Mouse (Mus musculus) midbrain, embryonic 12.5 days (tissue): ENCODE data around the gene Sox12. TPM values are rescaled to one million over a fixed set of nuclear protein-coding genes. Genes with fewer than 3 reads are reported as not detected.

ENCODE experiments used
- ATAC-seq: fragments of 200-750 bp; cut with Nextera tagmentation; 2 replicates; pipeline ENCODE4 v1.8.0; 2017; ENCODE audit warnings: low read depth, moderate TSS enrichment, moderate library complexity; ENCODE audit not compliant: low FRiP score
- H3K27ac ChIP-seq: fragments of 300-500 bp; sonication (generic); replicated peaks from 2 replicates; pipeline ENCODE4 v1.5.1; 2016; ENCODE audit warnings: mild to moderate bottlenecking
- H3K27me3 ChIP-seq: fragments of 300-500 bp; sonication (generic); 2 replicates; pipeline ENCODE4 v1.6.1; 2016; ENCODE audit warnings: mild to moderate bottlenecking
- H3K36me3 ChIP-seq: fragments of 300-500 bp; sonication (generic); 2 replicates; pipeline ENCODE4 v1.6.1; 2016
- H3K4me1 ChIP-seq: fragments of 300-500 bp; sonication (generic); 2 replicates; pipeline ENCODE4 v1.6.1; 2016
- H3K4me2 ChIP-seq: fragments of 300-500 bp; sonication (generic); replicated peaks from 2 replicates; pipeline ENCODE4 v1.6.1; 2016; ENCODE audit warnings: mild to moderate bottlenecking, moderate library complexity
- H3K4me3 ChIP-seq: fragments of 300-500 bp; sonication (generic); 2 replicates; pipeline ENCODE4 v1.5.1; 2016; ENCODE audit warnings: mild to moderate bottlenecking
- H3K9ac ChIP-seq: fragments of 300-500 bp; sonication (generic); replicated peaks from 2 replicates; pipeline ENCODE4 v1.6.1; 2016; ENCODE audit warnings: mild to moderate bottlenecking, moderate library complexity
- H3K9me3 ChIP-seq: fragments of 300-500 bp; sonication (generic); 2 replicates; pipeline ENCODE4 v1.6.1; 2016; ENCODE audit warnings: mild to moderate bottlenecking
- WGBS: fragments of 180-500 bp; shearing (Covaris S2); methylation state at CpG from one replicate; pipeline ENCODE4 v1.1.7; 2016; 5-methylcytosine and 5-hydroxymethylcytosine counted together
- polyA plus RNA-seq: library from polyadenylated mRNA; unstranded; fragments of >200 nt; fragmentation: Nextera tagmentation; extraction: Ambion mirVana; gene quantifications from 2 replicates; pipeline ENCODE4 v1.2.1, GENCODE M21; 2016

The Sox12 gene
- polyA plus RNA-seq, 1 experiment from 2014 or later, result 15.6 TPM

DNA sequence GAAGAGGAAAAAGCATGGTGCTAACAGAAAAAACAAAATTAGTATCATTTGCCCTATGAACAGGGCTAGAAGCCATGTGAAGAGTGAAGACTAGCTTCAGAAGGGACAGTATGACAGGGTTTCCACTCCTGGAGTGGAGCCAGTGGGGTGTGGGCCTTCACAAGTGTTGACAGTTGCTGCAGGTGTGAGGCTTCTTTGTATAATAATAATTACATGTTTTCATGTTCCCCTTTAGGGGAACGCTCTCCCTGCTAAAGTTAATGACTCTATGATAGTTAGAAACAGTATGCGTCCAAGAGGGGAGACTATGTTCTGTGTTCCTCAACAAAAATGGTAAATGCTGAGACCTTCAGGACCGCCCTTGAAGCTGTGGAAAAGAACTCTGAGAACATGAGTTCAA, 17.9 kb upstream of the Sox12 start:
- H3K9me3 ChIP-seq, result peaks cover 12% of the 10 kb centered on the region; the same call in 1 of the 2 replicates
- no peak for ATAC-seq
- H3K27me3 ChIP-seq, result no peaks in the 10 kb centered on the region
- peak overlapping the region; percentile 90; the same call in 1 of the 2 replicates for H3K4me2 ChIP-seq
- WGBS, result 95% methylated on average over 3 of the region's 3 CpGs
- H3K9ac ChIP-seq, result no peak overlapping the region; the same call in 1 of the 2 replicates
- no peak overlapping the region for H3K4me3 ChIP-seq
- peak overlapping the region; percentile 97; the same call in 1 of the 2 replicates for H3K27ac ChIP-seq
- H3K4me1 ChIP-seq, result peaks cover 27% of the 10 kb centered on the region
- H3K36me3 ChIP-seq, result no peaks in the 10 kb centered on the region

- Histone ChIP-seq H3K27me3 (no peaks in the 10 kb centered on the region), H3K9me3 (peaks cover 12% of the 10 kb centered on the region; the same call in 1 of the 2 replicates), H3K4me1 (peaks cover 32% of the 10 kb centered on the region), H3K4me2 (peak within 1 kb of the TSS; percentile 90), H3K36me3 (no peaks in the 10 kb centered on the region), H3K9ac (peak within 1 kb of the TSS; percentile 97), H3K27ac (peak within 1 kb of the TSS; percentile 97), H3K4me3 (peak within 1 kb of the TSS; percentile 94)
- WGBS, result 35% methylated on average over 4 of the region's 4 CpGs
- no peak for ATAC-seq
Observed at GRCm38 (mm10) chr2:152415287-152415686, 17.4 kb upstream of the Sox12 start, which contains the start of gene 6820408C15Rik. Gene 6820408C15Rik (plus strand): TSS chr2:152415587.

DNA sequence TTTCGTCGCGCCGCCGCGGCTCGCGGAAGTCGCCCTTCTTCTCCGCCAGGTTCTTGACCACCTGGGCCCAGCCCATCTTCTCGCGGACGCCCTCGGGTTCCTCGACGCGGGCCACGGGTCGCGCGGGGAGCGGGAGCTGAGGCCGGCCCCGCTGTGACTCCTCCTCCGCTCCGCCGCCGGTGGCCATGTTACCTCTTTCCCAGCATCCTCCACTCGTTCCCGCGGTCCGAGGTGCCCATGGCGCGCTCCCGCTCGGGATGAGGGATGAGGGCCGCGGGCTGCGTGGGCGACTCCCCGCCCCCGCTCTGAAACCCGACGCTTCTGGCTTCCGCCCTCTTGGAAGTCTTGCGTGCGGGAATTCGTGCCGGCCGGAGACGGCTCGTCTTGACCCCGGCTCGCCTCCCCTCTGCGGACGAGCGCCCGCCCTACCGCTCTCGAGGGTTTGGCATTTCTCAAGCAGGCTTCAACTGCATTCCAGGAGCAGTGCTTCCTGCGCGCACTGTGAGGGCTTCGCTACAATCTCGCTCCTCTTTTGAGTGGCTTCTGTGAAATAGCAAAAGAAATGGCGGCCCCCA, 16.8 kb upstream of the Sox12 start, which contains the start of gene Zcchc3:
Zcchc3 (minus strand) TSS at position 437 of the 575 bp plus-strand sequence.
- ATAC-seq, result peak; percentile 68
- Histone ChIP-seq H3K36me3 (no peaks in the 10 kb centered on the region), H3K27ac (peak within 1 kb of the TSS; percentile 97), H3K9me3 (peaks cover 9% of the 10 kb centered on the region; the same call in 1 of the 2 replicates), H3K4me2 (peak within 1 kb of the TSS; percentile 90), H3K4me3 (peak within 1 kb of the TSS; percentile 94), H3K9ac (peak within 1 kb of the TSS; percentile 97), H3K4me1 (peaks cover 38% of the 10 kb centered on the region), H3K27me3 (no peaks in the 10 kb centered on the region)
- WGBS, result under 1% methylated on average over 65 of the region's 65 CpGs

GRCm38 (mm10) chr2:152413765-152414584, 16.1 kb upstream of the Sox12 start:
- H3K36me3 ChIP-seq, result no peaks in the 10 kb centered on the region
- H3K9ac ChIP-seq, result peak overlapping the region; percentile 97
- WGBS, result under 1% methylated on average over 83 of the region's 86 CpGs
- H3K9me3 ChIP-seq, result peaks cover 9% of the 10 kb centered on the region; the same call in 1 of the 2 replicates
- H3K4me3 ChIP-seq, result peak overlapping the region; percentile 94
- no peaks in the 10 kb centered on the region for H3K27me3 ChIP-seq
- H3K4me1 ChIP-seq, result peaks cover 43% of the 10 kb centered on the region
- peak overlapping the region; percentile 97 for H3K27ac ChIP-seq
- ATAC-seq, result peak; percentile 20; the same call in 1 of the 2 replicates
- peak overlapping the region; percentile 90 for H3K4me2 ChIP-seq

DNA sequence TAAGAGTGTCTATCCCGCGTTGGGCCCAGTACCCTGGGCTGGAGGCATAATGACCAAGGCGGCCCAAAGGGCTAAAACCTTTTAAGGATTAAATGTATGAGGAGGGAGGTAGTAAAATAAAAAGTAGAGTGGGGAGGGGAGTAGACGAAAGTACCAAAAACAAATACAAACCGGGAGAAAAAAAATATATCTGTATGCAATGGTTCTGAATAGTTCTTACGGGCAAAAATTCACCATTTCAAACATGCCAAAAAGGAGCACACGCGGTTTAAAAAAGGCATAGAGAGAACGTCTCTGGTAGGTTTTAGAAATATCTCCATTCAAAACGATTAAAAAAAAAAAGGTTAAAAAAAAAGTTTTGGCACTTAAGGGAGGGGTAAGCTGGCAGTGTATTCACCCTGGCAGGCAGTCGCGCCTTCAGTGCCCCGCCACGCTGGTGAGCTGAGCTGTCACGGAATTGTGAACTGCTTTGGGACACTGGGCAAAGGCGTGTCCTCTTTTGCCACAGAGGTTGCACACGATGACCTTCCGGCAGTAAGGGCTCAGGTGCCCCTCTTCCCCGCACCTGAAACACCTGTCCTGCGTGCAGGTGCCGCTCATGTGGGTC, 15.4 kb upstream of the Sox12 start:
- peaks cover 9% of the 10 kb centered on the region; the same call in 1 of the 2 replicates for H3K9me3 ChIP-seq
- peak overlapping the region; percentile 97 for H3K27ac ChIP-seq
- peak overlapping the region; percentile 90 for H3K4me2 ChIP-seq
- peak overlapping the region; percentile 97 for H3K9ac ChIP-seq
- peak overlapping the region; percentile 94 for H3K4me3 ChIP-seq
- H3K36me3 ChIP-seq, result no peaks in the 10 kb centered on the region
- under 1% methylated on average over 21 of the region's 21 CpGs for WGBS
- peaks cover 43% of the 10 kb centered on the region for H3K4me1 ChIP-seq
- no peaks in the 10 kb centered on the region for H3K27me3 ChIP-seq
- no peak for ATAC-seq

DNA sequence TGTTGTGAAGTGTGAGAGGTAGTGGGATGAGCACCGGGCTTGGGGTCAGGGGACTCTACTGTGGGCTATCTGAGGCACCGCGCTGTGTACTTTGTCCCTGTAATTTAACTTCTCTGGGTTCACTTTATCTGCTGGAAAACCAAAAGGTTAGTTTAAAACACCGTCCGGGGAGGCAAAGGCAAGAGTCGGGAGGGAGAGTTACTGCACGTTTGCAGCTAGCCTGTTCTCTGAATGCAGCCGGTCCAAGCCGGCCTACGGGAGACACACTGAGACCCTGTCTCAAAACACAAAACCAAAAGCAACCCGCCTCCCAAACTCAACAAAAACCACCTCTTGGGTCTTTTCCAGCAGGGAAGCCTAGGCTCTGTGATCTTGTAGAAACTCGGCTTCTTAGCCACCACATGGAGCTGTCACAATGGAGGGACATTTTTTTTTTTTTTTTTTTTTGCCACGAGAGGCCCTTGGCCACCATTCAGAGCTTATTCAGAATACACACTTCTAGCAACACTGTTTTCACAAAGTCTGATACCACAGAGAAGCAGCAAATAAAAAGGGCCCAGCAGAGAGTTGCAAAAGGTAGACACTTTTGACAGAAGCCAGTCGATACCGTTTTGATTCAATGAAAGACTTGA, 14.8 kb upstream of the Sox12 start:
- Histone ChIP-seq H3K4me2 (peak overlapping the region; percentile 90), H3K27ac (peak overlapping the region; percentile 97), H3K4me1 (peaks cover 43% of the 10 kb centered on the region), H3K27me3 (no peaks in the 10 kb centered on the region), H3K9ac (peak overlapping the region; percentile 97), H3K9me3 (peaks cover 9% of the 10 kb centered on the region; the same call in 1 of the 2 replicates), H3K4me3 (peak overlapping the region; percentile 94), H3K36me3 (no peaks in the 10 kb centered on the region)
- no peak for ATAC-seq
- WGBS, result 2% methylated on average over 15 of the region's 15 CpGs

GRCm38 (mm10) chr2:152411471-152411870, 13.6 kb upstream of the Sox12 start:
- under 1% methylated on average over 7 of the region's 7 CpGs for WGBS
- Histone ChIP-seq H3K36me3 (no peaks in the 10 kb centered on the region), H3K27me3 (no peaks in the 10 kb centered on the region), H3K4me1 (peaks cover 46% of the 10 kb centered on the region), H3K9me3 (peaks cover 9% of the 10 kb centered on the region; the same call in 1 of the 2 replicates), H3K4me3 (peak overlapping the region; percentile 33), H3K27ac (peak overlapping the region; percentile 97), H3K9ac (peak overlapping the region; percentile 43), H3K4me2 (peak overlapping the region; percentile 90)
- no peak for ATAC-seq

- Histone ChIP-seq H3K4me1 (peaks cover 49% of the 10 kb centered on the region), H3K4me3 (peak overlapping the region; percentile 33), H3K27me3 (no peaks in the 10 kb centered on the region), H3K36me3 (no peaks in the 10 kb centered on the region), H3K9me3 (peaks cover 5% of the 10 kb centered on the region; the same call in 1 of the 2 replicates), H3K27ac (peak overlapping the region; percentile 97), H3K9ac (peak overlapping the region; percentile 43), H3K4me2 (peak overlapping the region; percentile 90)
- peak; percentile 72 for ATAC-seq
- 2% methylated on average over 15 of the region's 15 CpGs for WGBS
Observed at GRCm38 (mm10) chr2:152410971-152411371, 13.1 kb upstream of the Sox12 start.

- no peaks in the 10 kb centered on the region for H3K9me3 ChIP-seq
- H3K27ac ChIP-seq, result peak overlapping the region; percentile 97
- ATAC-seq, result no peak
- peaks cover 50% of the 10 kb centered on the region for H3K4me1 ChIP-seq
- 81% methylated on average over 6 of the region's 6 CpGs for WGBS
- H3K4me3 ChIP-seq, result no peak overlapping the region
- H3K27me3 ChIP-seq, result no peaks in the 10 kb centered on the region
- H3K4me2 ChIP-seq, result no peak overlapping the region
- no peak overlapping the region for H3K9ac ChIP-seq
- no peaks in the 10 kb centered on the region for H3K36me3 ChIP-seq
Observed at GRCm38 (mm10) chr2:152409781-152410180, 11.9 kb upstream of the Sox12 start.

- H3K27ac ChIP-seq, result peak overlapping the region; percentile 75
- peak overlapping the region; percentile 32 for H3K4me3 ChIP-seq
- peaks cover 35% of the 10 kb centered on the region for H3K4me1 ChIP-seq
- H3K36me3 ChIP-seq, result no peaks in the 10 kb centered on the region
- ATAC-seq, result peak; percentile 93
- no peaks in the 10 kb centered on the region for H3K27me3 ChIP-seq
- peak overlapping the region; percentile 52 for H3K4me2 ChIP-seq
- no peaks in the 10 kb centered on the region for H3K9me3 ChIP-seq
- under 1% methylated on average over 19 of the region's 19 CpGs for WGBS
- no peak overlapping the region for H3K9ac ChIP-seq
Observed at GRCm38 (mm10) chr2:152406126-152406525, 8.3 kb upstream of the Sox12 start.

DNA sequence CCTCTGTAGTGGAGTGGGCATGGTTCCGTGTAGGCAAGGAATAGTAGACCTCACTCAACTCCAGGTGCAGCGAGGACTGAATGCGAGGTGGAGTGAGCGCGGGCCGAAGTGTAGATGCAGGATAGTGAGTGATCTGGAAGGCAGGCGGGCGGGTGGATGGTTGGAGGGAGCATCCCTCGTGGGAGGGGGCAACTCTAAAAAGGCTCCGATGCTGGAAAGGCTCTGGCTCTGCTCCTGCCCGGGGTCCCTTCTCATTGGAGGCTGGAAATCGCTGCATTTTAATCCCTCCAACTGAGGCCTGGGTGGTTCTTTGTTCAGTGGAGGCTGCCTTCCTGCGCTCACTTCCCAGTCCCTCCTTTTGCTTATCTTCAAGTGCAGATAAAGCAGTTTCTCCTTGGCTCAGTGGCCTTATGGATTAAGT, 1.3 kb upstream of the Sox12 start:
- Histone ChIP-seq H3K27me3 (no peaks in the 10 kb centered on the region), H3K9ac (peak overlapping the region; percentile 93), H3K9me3 (no peaks in the 10 kb centered on the region), H3K27ac (peak overlapping the region; percentile 98), H3K4me1 (peaks cover 29% of the 10 kb centered on the region), H3K36me3 (no peaks in the 10 kb centered on the region), H3K4me3 (peak overlapping the region; percentile 92), H3K4me2 (peak overlapping the region; percentile 63)
- 0% methylated on average over 13 of the region's 13 CpGs for WGBS
- no peak; the same call in none of the 2 replicates for ATAC-seq
